Mouse (Mus musculus) layer of hippocampus, adult 2 months (tissue): ENCODE results near the gene Tfap2a. TPM values are rescaled to one million over a fixed set of nuclear protein-coding genes. Genes with fewer than 3 reads are reported as not detected.

ENCODE experiments used
- DNase-seq, 2 experiments: peaks; one replicate each; pipeline ENCODE4 v3.0.0; 2022; ENCODE audit warnings: low spot score in 2 of 2
- H3K27ac ChIP-seq: fragments of 200-600 bp; 2 replicates; pipeline ENCODE4 v1.8.1; 2022
- H3K4me3 ChIP-seq: fragments of 200-600 bp; 2 replicates; pipeline ENCODE4 v1.8.1; 2022; ENCODE audit warnings: mild to moderate bottlenecking
- CTCF ChIP-seq: fragments of 200-600 bp; conservative IDR thresholded peaks from 2 replicates; pipeline ENCODE4 v1.8.1; 2022; ENCODE audit warnings: antibody characterized with exemption, mild to moderate bottlenecking, moderate library complexity
- long read RNA-seq, 2 experiments: library from polyadenylated mRNA; stranded (forward); transcript quantifications; one replicate each; pipeline ENCODE4 v2.0.0; 2021; ENCODE audit warnings: borderline mapping rate in 2 of 2
- total RNA-seq, 2 experiments: library from RNA; stranded (reverse); gene quantifications; 2 replicates each; pipeline ENCODE4 v1.2.3; 2021

Gene Tfap2a
- total RNA-seq: under 1 TPM; 0.23 to 0.47 TPM
- long read RNA-seq, experiment 1: 0 reads
- long read RNA-seq, experiment 2: 0 reads

DNA sequence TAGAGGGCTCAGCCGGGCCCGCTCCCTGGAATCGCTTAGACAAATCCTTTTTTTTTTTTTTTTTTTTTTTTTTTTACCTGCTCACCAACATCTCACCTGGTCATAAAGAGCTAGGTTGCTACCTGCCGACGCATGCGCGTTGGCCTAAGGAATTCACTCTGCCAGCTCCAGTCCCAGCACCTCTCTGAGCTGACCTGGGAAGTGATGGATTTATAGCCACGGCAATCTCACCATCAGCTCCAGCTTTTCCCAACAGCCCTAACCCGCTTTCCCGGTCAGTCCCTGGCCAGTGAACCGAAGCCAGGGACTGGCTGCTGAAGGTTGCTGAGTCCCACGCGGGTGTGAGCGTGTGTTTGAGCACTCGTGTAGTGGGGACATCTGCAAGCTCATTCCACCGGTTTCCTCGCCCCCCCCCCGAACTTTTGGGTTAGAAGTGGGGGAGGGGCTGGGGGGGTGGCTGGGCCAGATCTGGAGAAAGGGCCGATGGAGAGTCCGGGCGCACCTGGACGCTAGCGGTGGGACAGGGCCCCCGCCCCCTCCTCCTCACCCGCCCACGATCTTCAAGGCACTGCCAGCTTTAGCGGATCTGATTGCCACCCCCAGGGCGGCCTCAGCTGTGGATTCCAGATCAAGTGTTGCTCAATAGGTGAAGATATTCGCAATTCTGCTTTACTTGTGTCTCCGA, at the start of gene Tfap2a:
Tfap2a (minus strand) TSS at position 181 of the 685 bp plus-strand sequence.
- no peak within 1 kb of the TSS for H3K27ac ChIP-seq
- no peak for TF ChIP-seq CTCF
- no peak within 1 kb of the TSS for H3K4me3 ChIP-seq
- no peak for DNase-seq

DNA sequence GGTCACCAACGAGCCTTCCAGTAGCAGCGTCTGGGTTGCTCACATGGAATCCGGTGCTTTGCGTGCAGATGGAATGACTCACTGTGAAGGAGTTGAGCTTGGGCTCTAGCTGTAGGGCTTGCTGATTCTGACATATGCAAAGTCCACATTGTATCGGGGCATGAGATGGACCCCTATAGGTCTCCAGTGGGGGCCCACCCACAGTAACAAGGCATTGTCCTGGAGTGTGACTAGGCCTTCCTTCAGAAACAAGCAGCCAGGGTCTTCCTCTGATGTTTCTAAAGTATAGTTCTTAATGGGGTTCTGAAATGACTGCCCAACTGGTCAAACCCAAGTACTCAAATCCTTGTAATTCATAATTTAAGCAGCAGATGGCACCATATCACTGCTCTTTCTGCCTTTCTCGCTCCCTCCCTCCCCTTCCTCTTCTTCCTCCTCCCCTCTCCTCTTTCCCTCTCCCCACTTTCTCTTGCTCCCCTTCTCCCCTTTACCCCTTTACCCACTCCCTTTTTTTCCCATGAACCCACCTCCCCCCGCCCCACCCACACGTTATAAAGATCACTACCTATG, 46.1 kb upstream of the Tfap2a start:
- DNase-seq: peak; percentile 4 to 48
- peak; percentile 86 for TF ChIP-seq CTCF
- H3K4me3 ChIP-seq: no peak overlapping the region

DNA sequence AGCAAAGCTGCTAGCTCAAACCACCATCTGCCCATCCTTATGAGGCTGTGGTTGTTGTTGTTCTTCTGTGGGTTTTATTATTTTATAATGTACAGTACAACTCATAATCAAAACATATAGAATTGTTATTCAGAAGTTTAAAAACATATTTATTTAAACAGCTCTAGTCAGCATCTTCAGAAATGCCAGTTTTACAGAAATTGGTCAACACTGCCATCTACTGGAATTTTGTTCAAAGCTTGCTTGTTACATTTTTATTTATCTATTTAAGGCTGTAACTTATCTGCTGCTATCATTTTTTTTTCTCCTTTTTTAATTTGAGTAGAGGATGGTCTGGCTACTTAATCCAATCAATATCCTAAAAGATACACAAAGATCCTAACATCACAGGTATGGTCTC, 19.8 kb upstream of the Tfap2a start:
- peak; percentile 91 for TF ChIP-seq CTCF
- peak; percentile 33 to 51 for DNase-seq
- no peak overlapping the region for H3K27ac ChIP-seq
- H3K4me3 ChIP-seq: no peak overlapping the region

More for the DNA sequence above, 46.1 kb upstream of the Tfap2a start:
- H3K27ac ChIP-seq: no peak overlapping the region

DNA sequence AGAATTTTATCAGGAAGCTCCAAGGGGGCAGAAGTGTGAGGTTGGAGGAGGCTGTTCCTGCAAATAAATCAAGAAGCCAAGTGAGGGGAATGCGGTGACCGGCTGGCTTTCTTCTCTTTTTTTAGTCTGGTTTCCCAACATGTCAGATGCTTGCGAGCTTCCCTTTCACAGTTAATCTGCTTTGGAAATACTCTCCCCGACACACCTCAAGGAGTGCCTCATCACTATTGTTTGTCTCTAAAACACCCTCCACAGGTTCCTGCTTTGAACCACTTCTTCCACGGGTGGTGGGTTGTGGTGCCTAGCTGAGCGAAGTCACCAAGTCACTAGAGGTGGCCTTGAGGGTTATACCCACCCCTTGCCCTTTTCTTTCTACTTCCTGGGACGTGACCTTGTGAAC, 18.2 kb upstream of the Tfap2a start:
- Histone ChIP-seq H3K4me3 (no peak overlapping the region), H3K27ac (no peak overlapping the region)
- no peak for TF ChIP-seq CTCF
- DNase-seq: no peak

DNA sequence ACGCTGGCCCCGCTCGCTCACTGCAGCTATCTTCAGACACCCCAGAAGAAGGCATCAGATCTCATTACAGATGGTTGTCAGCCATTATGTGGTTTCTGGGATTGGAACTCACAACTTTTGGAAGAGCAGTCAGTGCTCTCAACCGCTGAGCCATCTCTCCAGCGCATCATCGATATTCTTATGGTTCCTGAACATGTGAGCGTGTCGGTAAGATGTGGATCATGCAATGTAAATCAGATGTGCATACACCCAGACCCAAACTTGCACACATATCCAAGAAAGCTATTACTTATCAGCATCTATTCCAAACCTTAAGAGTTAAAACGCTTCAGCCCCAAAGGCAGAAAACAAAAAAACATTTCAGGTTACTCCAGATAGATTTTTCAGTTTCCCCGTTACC, 15.9 kb upstream of the Tfap2a start:
- no peak for DNase-seq
- Histone ChIP-seq H3K27ac (no peak overlapping the region), H3K4me3 (no peak overlapping the region)
- no peak for TF ChIP-seq CTCF

DNA sequence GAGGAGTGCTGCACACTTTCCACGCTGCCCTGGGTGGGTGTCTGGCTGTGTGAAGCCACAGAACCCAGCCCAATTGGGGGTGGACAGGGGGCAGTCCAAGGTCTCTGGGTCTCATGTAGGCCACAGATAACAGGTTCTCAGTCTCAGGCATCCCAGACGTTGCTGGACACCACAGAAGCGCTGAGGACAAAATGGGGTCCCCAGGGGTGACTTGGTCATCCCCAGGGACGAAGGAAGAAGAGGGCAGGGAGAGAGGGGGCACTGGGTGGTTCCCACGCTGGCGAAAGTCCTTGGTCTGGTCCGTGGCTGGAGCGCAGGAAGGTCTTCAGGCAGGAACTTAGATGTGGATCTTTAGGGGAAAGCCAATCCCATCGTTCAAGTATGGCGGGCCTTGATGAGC, 13.7 kb upstream of the Tfap2a start:
- no peak for TF ChIP-seq CTCF
- Histone ChIP-seq H3K27ac (no peak overlapping the region), H3K4me3 (no peak overlapping the region)
- no peak for DNase-seq

DNA sequence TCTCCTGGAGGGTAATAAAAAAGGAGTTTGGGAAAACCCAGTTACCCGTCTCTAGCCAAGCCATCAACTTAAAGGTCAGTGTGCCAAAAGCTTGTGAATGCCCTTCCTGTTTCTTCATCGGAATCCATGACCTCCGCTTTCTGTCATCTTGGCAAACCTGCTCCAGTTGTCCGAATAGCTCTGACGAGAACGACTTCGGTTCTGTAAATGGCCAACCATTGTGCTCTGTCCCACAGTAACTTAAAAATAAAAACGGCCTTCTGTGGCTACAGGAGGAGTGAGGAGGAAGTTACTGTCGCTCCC, 11.4 kb upstream of the Tfap2a start:
- Histone ChIP-seq H3K4me3 (no peak overlapping the region), H3K27ac (no peak overlapping the region)
- DNase-seq: no peak
- TF ChIP-seq CTCF: no peak

DNA sequence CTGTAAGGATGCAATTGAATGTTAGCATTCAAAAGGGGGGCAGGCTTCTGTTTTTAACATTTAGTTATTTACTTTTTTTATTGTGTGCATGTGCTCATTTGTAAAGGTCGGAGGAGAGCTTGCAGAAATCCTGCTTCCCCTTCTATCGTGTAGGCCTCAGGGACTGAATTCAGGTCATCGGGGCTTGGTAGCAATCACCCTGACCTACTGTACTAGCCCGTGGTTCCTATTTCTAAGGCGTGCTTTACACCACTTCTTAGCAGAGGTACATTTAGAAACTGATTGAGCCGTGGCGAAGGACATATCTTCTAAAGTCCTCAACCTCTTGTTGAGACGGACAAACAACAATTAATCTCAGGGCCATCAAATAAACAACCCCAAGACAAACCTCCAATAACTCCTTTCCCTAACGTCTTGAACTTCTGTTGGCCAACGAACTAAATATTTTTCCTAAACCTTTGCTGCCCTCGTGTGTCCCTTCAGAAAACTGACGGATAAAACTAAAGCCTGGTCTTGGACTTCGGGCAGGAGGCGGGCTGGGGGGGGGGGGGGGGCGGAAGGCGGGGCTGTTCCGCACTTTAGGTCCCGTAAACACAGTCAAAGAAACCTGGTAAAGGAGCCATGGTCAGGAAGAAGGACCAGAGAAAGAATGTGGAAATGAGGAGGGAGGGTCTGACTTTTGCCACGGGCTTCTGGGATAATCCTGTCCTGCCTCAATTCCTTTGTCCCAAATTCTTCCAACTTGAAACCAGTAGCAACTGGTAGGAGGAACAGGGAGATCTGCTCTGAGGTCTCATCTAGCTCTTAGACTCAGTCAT, 10.8 kb upstream of the Tfap2a start:
- Histone ChIP-seq H3K4me3 (no peak overlapping the region), H3K27ac (no peak overlapping the region)
- DNase-seq: peak in 1 of 2 experiments; percentile 40
- TF ChIP-seq CTCF: peak; percentile 64

DNA sequence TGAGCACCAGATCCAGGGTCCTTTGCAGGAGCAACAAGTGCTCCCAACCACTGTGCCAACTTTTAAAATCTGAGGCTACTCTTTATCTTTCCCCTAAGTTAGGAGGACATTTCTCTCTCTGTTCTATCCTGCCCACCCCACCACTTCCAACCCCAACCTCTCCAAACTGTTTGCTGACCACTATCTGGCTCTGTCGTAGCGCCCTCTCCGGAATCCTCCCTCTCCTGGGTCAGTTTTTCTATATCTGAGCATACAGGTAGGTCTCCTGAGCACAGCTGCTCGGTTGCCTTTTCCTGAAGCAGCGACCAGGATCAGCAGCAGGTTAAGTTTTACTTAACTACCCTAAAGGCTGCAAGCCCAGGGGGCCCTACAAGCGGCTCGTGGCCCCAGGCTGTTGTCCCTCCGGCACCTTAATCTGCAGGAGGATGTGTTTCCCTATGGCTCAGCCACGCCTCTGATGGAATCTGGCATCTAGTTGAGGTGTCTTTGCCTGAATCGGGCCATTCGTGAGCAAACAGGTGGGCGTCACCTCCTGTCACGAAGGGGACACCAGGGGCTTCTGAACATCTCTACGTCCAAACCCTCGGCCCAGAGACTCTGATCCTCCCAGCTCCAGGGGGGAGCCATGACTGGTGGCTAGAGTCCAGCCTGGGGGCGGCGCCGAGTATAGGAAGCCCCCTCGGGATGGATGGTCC, 6.1 kb upstream of the Tfap2a start:
- TF ChIP-seq CTCF: no peak
- no peak for DNase-seq
- H3K27ac ChIP-seq: no peak overlapping the region
- no peak overlapping the region for H3K4me3 ChIP-seq

DNA sequence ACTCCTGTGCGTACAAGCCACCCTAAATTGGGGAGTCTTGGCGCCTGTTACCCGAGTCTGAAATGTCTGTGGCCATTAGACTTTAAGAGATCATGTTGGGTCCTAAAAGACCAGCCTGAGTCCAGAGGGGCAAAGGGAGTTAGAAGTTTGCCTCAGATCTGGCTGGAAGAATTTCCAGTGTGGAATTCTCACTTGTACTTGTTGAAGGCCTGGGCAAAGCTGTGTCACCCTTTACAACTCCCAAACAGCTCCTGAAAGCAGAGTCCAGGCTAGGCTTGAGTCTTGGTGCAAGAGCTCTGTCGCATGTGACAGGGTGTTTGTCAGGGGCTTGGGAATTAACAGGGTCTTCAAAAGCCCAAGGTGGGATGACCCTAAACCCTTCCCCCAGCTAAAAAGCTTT, 5.0 kb upstream of the Tfap2a start:
- no peak for DNase-seq
- Histone ChIP-seq H3K27ac (no peak overlapping the region), H3K4me3 (no peak overlapping the region)
- no peak for TF ChIP-seq CTCF

DNA sequence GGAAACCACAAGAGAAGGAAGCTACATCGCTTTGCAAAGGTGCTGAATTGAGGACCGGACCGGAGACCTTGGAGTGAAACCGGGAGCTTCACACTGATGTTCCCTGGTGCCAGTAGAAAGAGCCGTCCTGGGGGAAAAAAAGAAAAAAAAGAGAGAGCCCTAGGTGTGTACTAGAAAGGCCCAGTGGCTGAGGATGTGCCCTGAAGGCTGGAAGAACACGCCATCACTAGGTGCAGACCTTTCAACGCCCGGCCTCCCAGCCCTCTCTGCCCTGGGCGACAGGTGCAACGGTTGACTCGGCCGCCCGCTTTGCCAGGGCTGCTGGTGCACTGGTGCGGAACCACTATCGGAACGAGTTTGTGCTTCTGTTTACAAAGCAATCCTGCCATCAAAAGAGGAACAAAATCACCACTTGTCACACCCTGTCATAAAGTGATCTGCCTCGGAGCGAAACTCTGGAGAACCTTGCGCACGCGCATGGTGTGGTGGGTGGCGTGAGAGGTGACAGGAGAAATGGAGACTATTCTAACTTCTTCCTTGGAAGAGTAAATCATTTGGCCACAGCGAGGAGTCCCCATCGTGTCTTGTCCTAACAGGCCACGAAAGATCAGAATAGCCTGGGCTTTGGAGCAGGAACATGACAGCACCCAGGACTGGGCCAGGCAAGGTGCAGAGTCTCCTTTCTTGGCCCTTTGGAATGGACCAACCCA, 3.8 kb upstream of the Tfap2a start:
- no peak overlapping the region for H3K27ac ChIP-seq
- no peak for TF ChIP-seq CTCF
- DNase-seq: no peak
- no peak overlapping the region for H3K4me3 ChIP-seq

DNA sequence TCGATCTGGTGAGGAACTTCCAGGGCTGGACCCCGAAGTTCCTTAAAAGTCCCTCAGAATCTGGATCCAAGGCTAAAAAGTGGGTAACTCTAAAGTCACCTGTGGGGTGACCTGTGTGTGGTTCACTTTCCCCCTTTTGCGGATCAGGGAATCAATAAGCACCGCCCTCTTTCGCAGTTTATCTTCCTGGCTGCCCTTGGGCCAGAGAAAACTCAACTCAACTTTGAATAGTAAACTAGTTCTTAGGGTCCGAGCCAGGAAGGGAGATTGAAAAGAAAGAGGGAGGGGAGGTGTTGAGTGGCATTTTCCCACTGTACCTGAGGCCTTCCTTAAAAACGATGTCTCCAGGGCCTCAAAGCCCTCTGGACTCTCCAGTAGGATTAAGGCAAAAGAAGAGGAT, 3.3 kb upstream of the Tfap2a start:
- Histone ChIP-seq H3K4me3 (no peak overlapping the region), H3K27ac (no peak overlapping the region)
- TF ChIP-seq CTCF: no peak
- no peak for DNase-seq

DNA sequence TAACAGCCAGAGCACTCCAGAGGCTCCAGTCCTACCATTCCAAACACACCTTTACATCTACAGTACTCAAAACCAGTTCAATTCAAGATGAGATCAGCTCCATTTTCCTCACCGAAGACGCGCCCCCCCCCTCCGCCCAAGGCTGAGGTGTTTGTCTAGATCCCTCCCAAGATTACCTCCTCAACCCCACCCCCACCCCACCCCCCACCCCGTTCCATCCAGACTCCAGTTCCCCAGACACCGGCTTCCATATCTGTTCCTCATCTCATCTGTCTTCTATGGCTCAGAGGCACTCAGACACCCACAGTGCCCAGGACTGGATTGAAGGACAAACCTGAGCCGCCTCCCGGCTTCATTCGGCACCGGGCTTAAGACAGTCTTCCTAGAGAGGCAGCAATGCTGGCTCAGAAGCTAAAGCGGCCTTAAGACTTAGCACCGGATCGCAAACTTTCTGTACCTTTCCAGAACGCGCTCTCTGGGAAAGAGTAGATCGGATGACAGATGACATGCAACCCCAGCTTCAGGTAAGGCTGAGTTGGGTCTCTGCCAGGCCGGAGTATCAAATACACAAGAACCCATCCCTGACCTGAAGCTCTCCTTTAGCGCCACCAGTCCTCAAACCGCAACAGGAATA, 2.7 kb upstream of the Tfap2a start:
- DNase-seq: no peak
- TF ChIP-seq CTCF: no peak
- H3K4me3 ChIP-seq: no peak overlapping the region
- H3K27ac ChIP-seq: no peak overlapping the region
